Mouse (Mus musculus) gastrocnemius, postnatal 25 days (tissue): ENCODE measurements around the gene Olfr531. TPM values are rescaled to one million over a fixed set of nuclear protein-coding genes. Genes with fewer than 3 reads are reported as not detected.

Experiments
- DNase-seq: peaks from one replicate; pipeline ENCODE4 v3.0.0; 2022
- long read RNA-seq, 2 experiments: library from polyadenylated mRNA; stranded (forward); transcript quantifications; one replicate each; pipeline ENCODE4 v2.0.0; 2021
- total RNA-seq, 2 experiments: library from RNA; stranded (reverse); gene quantifications; 1 replicate in 1 of 2; 2 replicates in 1 of 2; pipeline ENCODE4 v1.2.3; 2021

Gene Olfr531
- total RNA-seq, result not detected
- long read RNA-seq, experiment 1, result 0 reads
- long read RNA-seq, experiment 2, result 0 reads

DNA sequence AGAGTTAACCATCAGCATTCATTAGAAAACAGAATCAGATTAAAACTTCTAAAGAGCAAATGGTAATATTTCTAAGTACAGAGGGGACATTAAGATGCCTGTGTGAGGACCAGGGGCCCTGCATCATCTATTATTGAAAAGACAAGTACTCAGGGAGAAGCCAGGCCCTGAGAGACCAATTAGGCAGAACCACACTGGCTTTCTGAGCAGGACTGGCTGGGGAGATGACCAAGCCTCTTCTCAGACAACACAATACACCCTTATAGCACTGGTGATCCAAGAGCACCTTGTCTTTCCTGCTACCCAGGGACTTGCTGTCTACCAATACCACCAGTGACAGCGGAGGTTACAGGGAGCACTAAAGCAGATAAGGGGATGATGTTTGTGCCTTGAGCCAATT, at the start of gene Olfr531:
Gene Olfr531 (minus strand): TSS at position 101 of the 400 bp plus-strand sequence.
- DNase-seq, result no peak

DNA sequence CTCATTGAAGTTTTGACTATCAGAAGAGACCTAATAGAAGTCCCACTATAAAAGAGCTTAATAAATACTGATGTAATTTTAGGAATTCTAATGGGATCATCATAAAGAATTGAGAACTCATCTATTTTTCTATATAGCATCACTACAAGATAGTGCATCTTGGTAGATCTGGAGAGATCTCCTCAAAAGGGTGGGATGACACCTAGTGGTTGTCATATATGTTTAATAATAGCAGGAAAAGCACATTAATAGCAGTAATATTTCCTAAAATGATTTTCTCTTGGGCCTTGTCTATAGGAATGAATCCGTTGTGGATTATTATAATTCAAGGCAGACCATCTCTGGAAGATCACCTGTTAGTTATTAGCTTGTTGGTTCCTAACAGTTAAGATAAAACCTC, 40.4 kb upstream of the Olfr531 start:
- DNase-seq, result no peak

- DNase-seq, result no peak
Measured at GRCm38 (mm10) chr7:140421539-140421938, 18.8 kb upstream of the Olfr531 start, which contains the start of gene Olfr532. TSS of gene Olfr532 (minus strand) at chr7:140421639.

- DNase-seq, result no peak
Measured at GRCm38 (mm10) chr7:140376911-140377310, 25.8 kb downstream of the Olfr531 start.

DNA sequence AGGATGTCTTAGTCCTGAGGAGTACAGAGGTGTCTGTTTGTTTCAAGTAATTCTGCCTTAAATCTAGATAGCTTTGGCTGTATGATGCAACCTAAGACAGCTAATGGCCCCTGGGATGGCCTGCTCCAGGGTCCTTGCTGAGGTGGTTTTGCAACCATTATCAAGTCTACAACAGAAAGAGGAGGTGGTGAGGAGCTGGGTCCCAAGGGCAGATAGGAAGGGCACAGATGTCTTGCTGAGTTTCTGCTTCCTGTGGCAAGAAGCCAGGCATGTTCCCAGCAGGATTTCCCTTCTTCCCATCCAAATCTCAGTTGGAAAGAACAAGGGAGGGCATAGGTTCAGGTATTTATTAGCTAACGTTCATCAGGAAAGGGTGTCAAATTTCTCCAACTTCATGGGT, 26.5 kb downstream of the Olfr531 start, which contains the start of gene Olfr530:
Gene Olfr530 (minus strand): TSS at position 101 of the 400 bp plus-strand sequence.
- no peak for DNase-seq

DNA sequence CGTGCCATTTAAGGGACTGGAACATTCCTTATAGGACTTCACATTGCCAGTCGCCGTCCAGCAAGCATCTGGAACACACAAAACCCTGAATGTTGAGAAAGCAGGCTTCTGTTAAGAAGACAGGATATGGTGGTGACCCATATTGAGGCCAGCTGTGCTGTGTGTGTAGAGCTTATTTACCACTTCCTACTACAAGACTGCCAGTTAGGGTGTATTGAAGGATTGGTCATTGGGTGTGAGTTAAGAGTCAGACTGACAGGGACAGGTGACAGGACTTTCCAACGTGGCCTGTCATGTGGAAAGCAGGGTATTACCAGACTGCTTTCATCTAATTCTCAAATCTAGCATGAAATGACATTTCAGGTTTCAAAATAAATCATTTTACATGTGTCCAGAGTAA, 28.4 kb downstream of the Olfr531 start:
- DNase-seq, result no peak

DNA sequence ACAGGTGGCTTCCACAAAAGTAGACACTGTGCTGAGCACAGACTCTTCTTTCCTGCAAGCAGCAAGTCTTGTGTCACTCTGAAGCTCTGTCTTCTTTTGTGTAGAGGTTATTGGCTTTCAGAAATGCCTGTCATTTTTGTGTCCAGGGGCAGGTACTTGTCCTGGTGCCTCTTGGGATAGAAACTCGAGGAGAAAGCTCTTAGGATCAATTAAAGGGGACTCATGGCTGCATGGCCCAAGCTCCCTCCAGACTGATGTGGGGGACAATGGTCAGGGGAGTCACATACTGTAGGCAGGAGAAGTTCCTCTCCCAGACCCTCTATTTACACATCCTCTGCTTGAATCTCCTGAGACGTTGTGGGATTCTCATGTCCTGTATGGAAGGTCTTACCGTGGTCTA, 41.1 kb downstream of the Olfr531 start, which contains the start of gene Olfr60:
Gene Olfr60 (minus strand): TSS at position 101 of the 400 bp plus-strand sequence.
- no peak for DNase-seq

Other genes starting within 250 kb of the Olfr531 start
- gene Sprn, start 248.0 kb downstream of the Olfr531 start, total RNA-seq, result under 1 TPM; 0.20 to 0.21 TPM
- not detected for gene Olfr522, start 238.2 kb downstream of the Olfr531 start, total RNA-seq
- not detected for gene Olfr523, start 229.7 kb downstream of the Olfr531 start, total RNA-seq
- not detected for gene Olfr524, start 197.0 kb downstream of the Olfr531 start, total RNA-seq
- not detected for gene Cd163l1, start 184.7 kb downstream of the Olfr531 start, total RNA-seq
- not detected for gene 5830411N06Rik, start 155.6 kb downstream of the Olfr531 start, total RNA-seq
- gene Olfr525, start 82.1 kb downstream of the Olfr531 start, total RNA-seq, result not detected
- gene Olfr527, start 68.9 kb downstream of the Olfr531 start, total RNA-seq, result not detected
- gene Olfr60, start 41.2 kb downstream of the Olfr531 start, total RNA-seq, result not detected
- gene Olfr530, start 26.6 kb downstream of the Olfr531 start, total RNA-seq, result not detected
- not detected for gene Olfr532, start 18.7 kb upstream of the Olfr531 start, total RNA-seq
- gene Olfr533, start 60.5 kb upstream of the Olfr531 start, total RNA-seq, result not detected
- gene Olfr535, start 81.3 kb upstream of the Olfr531 start, total RNA-seq, result not detected
- gene Olfr536, start 104.5 kb upstream of the Olfr531 start, total RNA-seq, result not detected
- not detected for gene Olfr538, start 165.0 kb upstream of the Olfr531 start, total RNA-seq
- gene Olfr46, start 198.4 kb upstream of the Olfr531 start, total RNA-seq, result not detected
- not detected for gene Olfr61, start 226.1 kb upstream of the Olfr531 start, total RNA-seq
- gene Olfr53, start 243.5 kb upstream of the Olfr531 start, total RNA-seq, result not detected